Mouse (Mus musculus) heart, adult 2 months (tissue): Measurements from ENCODE around the gene Gpr3. TPM values are rescaled to one million over a fixed set of nuclear protein-coding genes. Genes with fewer than 3 reads are reported as not detected.

Experiments
- DNase-seq, 2 experiments: peaks; one replicate each; pipeline ENCODE4 v3.0.0; 2021
- H3K27ac ChIP-seq: fragments of 200-600 bp; 2 replicates; pipeline ENCODE4 v1.8.1; 2022
- H3K27me3 ChIP-seq: fragments of 200-500 bp; 2 replicates; pipeline ENCODE4 v1.6.1; 2012; ENCODE audit warnings: mild to moderate bottlenecking, low read length, inconsistent platforms, mixed read lengths; ENCODE audit not compliant: control insufficient read depth, insufficient read depth
- H3K36me3 ChIP-seq: fragments of 200-500 bp; 2 replicates; pipeline ENCODE4 v1.6.1; 2012; ENCODE audit warnings: low read length, inconsistent platforms; ENCODE audit not compliant: control insufficient read depth, insufficient read depth
- H3K4me1 ChIP-seq: fragments of 200-500 bp; 2 replicates; pipeline ENCODE4 v1.6.1; 2011; ENCODE audit warnings: low read length; ENCODE audit not compliant: control insufficient read depth, insufficient read depth
- H3K4me3 ChIP-seq: fragments of 200-600 bp; 2 replicates; pipeline ENCODE4 v1.8.1; 2022
- H3K79me2 ChIP-seq: fragments of 200-500 bp; replicated peaks from 2 replicates; pipeline ENCODE4 v1.6.1; 2012; ENCODE audit warnings: mild to moderate bottlenecking, inconsistent platforms, low read length, moderate library complexity, mixed read lengths; ENCODE audit not compliant: control insufficient read depth, insufficient read depth
- H3K9ac ChIP-seq: fragments of 200-500 bp; 2 replicates; pipeline ENCODE4 v1.6.1; 2012; ENCODE audit warnings: low read depth, mild to moderate bottlenecking, control low read depth, inconsistent platforms, low read length, mixed read lengths
- CTCF ChIP-seq: fragments of 200-600 bp; IDR thresholded peaks from 2 replicates; pipeline ENCODE4 v1.8.1; 2022; ENCODE audit warnings: antibody characterized with exemption, mild to moderate bottlenecking, moderate library complexity
- EP300 ChIP-seq: fragments of 200-500 bp; IDR thresholded peaks from 2 replicates; pipeline ENCODE4 v1.6.1; 2011; ENCODE audit warnings: low read depth, low read length, control low read depth; ENCODE audit not compliant: insufficient read depth
- POLR2A ChIP-seq: fragments of 200-500 bp; IDR thresholded peaks from 2 replicates; pipeline ENCODE4 v1.6.1; 2011; ENCODE audit warnings: mild to moderate bottlenecking, low read depth, low read length, control low read depth; ENCODE audit not compliant: insufficient read depth
- WGBS: fragments of 180-500 bp; shearing (Covaris S2); methylation state at CpG from one replicate; pipeline ENCODE4 v1.1.7; 2018; 5-methylcytosine and 5-hydroxymethylcytosine counted together
- intact Hi-C: fragments of 180-260 bp; cut with DNase I; formaldehyde crosslinking; loops from one replicate; pipeline ENCODE4 v1.15.1; 2025
- polyA plus RNA-seq: library from polyadenylated mRNA; depleted of rRNA; stranded (reverse); fragments of >200 nt; gene quantifications from 2 replicates; pipeline ENCODE4 v1.2.3, GENCODE M21; 2012
- total RNA-seq, 2 experiments: library from RNA; stranded (reverse); gene quantifications; 2 replicates each; pipeline ENCODE4 v1.2.3; 2021

Gpr3 gene
- total and polyA plus RNA-seq, 3 experiments = 0.11 to 0.37 TPM; not detected in 1

DNA sequence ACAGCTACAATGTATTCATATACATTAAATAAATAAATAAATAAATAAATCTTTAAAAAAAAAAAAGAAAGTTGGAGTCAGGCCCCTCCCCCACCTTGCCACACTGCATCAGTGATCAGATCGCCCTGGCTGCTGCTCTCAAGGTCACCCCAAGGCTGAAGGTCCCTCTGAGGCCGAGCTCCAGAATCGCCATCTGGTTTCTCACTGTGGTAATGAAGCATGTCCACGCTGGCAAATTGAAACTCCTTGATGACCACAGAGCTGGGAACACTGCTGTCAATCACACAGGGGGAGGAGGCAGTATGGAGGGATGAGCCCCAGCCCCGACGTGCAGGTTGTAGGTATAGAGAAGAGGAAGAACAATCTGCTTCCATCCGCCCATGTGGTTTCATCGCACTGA, 15.3 kb upstream of the Gpr3 start:
- intact Hi-C loops = no loop called here
- Histone ChIP-seq H3K9ac (no peak overlapping the region), H3K27ac (no peak overlapping the region), H3K4me3 (no peak overlapping the region), H3K79me2 (no peaks in the 10 kb centered on the region), H3K36me3 (no peaks in the 10 kb centered on the region), H3K4me1 (no peaks in the 10 kb centered on the region), H3K27me3 (no peaks in the 10 kb centered on the region)
- WGBS = 76% methylated on average over 8 of the region's 8 CpGs
- TF ChIP-seq POLR2A = no peak
- TF ChIP-seq CTCF = no peak
- no peak for TF ChIP-seq EP300
- no peak for DNase-seq

DNA sequence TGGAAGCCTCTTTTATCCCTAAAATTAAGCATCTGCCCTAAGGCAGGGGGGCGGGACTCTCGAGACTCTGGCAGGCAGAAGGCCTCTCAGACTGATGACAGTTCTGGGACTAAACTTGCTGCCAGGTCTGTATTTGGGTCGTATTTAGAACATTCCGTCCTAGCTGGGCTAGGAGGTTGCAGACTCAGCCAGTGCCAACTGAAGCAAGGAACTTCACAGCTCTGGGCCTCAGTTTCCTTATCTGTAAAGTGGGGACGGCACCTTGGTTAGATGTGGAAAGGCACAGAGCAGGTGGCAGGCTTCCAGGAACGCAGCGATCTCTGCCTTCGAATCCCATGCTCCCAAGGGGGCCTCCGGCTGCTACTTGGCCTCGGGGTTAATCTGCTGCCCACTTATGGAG, 13.7 kb upstream of the Gpr3 start:
- H3K4me3 ChIP-seq = no peak overlapping the region
- H3K27me3 ChIP-seq = no peaks in the 10 kb centered on the region
- no peak overlapping the region; the same call in 1 of the 2 replicates for H3K27ac ChIP-seq
- H3K4me1 ChIP-seq = no peaks in the 10 kb centered on the region
- H3K9ac ChIP-seq = no peak overlapping the region
- peak; percentile 49 to 59 for DNase-seq
- intact Hi-C loops = no loop called here
- TF ChIP-seq CTCF = no peak
- peak; percentile 60; the same call in 1 of the 2 replicates for TF ChIP-seq EP300
- no peak for TF ChIP-seq POLR2A
- no peaks in the 10 kb centered on the region for H3K36me3 ChIP-seq
- H3K79me2 ChIP-seq = no peaks in the 10 kb centered on the region
- WGBS = 47% methylated on average over 10 of the region's 10 CpGs

DNA sequence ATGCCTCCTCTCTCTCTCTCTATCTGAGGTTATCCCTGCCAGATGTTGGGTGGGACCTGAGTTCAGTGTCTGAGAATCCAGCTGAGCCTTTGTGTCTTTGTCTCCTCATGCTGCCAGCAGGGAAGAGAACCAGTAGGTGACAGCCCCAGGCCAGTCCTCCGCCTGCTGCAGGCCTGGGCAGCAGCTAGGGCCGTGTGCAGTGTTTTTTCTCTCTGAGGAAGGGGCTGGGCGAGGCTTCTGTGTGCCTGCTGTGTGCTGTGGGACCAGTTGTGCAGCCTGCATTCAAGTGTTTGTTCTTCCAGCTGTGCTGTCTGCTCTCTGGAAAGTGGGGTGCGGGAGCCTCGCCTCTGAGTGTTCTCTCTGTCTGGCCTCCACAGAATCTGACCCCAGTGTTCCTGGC, 11.5 kb upstream of the Gpr3 start:
- TF ChIP-seq CTCF (no peak), POLR2A (no peak), EP300 (no peak)
- 81% methylated on average over 5 of the region's 5 CpGs for WGBS
- Histone ChIP-seq H3K9ac (no peak overlapping the region), H3K36me3 (no peaks in the 10 kb centered on the region), H3K27me3 (no peaks in the 10 kb centered on the region), H3K4me1 (no peaks in the 10 kb centered on the region), H3K79me2 (no peaks in the 10 kb centered on the region), H3K27ac (no peak overlapping the region), H3K4me3 (no peak overlapping the region)
- DNase-seq = no peak
- intact Hi-C loops = no loop called here

DNA sequence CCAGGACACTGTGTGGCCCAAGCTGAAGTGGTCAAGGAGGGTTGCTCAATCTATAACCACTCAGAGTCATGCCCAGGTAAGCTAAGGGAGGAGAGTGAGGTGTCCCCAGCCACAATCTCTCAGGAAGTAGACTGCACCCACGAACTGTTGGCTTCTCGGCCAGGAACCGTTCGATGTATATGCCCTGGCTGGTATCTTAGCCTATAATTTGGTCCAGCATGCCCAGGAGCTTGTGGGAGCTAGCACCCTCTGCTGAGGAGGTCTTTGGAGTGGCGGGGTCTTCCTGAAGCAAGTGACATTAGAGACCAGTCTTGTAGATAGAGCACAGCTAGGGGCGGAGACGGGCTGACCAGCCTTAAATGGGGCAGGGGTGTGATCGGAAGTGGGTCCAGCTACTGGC, 9.4 kb upstream of the Gpr3 start:
- Histone ChIP-seq H3K79me2 (no peaks in the 10 kb centered on the region), H3K9ac (no peak overlapping the region), H3K4me1 (no peaks in the 10 kb centered on the region; the same call in 1 of the 2 replicates), H3K36me3 (no peaks in the 10 kb centered on the region), H3K27me3 (no peaks in the 10 kb centered on the region), H3K4me3 (no peak overlapping the region), H3K27ac (no peak overlapping the region)
- no peak for DNase-seq
- WGBS = 87% methylated on average over 8 of the region's 8 CpGs
- TF ChIP-seq EP300 (no peak), CTCF (no peak), POLR2A (no peak)
- intact Hi-C loops = no loop called here

DNA sequence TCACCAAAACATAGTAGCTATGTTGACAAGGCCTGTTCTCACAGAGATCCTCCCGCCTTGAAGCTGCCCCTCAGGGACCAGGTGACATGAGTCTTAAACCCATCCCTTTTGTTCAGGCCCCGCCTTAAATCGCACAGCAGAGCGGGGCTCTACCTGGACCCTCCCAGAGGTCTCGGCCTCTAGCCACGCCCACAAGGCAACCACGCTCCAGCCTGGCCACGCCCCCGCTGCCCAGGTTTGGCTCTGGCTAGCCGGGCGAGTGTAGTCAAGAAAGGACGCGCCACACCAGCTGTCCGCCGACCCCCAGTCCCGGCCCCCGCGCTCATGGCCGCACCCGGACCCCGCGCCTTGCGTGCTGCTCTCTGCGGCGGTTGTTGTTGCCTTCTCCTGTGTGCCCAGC, 8.3 kb upstream of the Gpr3 start:
- 0 out of 2 replicates have a peak overlapping the region, but pooled peaks have one; percentile 10 for H3K9ac ChIP-seq
- H3K4me1 ChIP-seq = no peaks in the 10 kb centered on the region; the same call in 1 of the 2 replicates
- no peaks in the 10 kb centered on the region for H3K79me2 ChIP-seq
- no peak for DNase-seq
- intact Hi-C loops = no loop called here
- no peaks in the 10 kb centered on the region for H3K27me3 ChIP-seq
- no peaks in the 10 kb centered on the region for H3K36me3 ChIP-seq
- WGBS = 14% methylated on average over 25 of the region's 25 CpGs
- no peak overlapping the region for H3K4me3 ChIP-seq
- no peak for TF ChIP-seq POLR2A
- TF ChIP-seq EP300 = no peak
- no peak for TF ChIP-seq CTCF
- H3K27ac ChIP-seq = no peak overlapping the region

DNA sequence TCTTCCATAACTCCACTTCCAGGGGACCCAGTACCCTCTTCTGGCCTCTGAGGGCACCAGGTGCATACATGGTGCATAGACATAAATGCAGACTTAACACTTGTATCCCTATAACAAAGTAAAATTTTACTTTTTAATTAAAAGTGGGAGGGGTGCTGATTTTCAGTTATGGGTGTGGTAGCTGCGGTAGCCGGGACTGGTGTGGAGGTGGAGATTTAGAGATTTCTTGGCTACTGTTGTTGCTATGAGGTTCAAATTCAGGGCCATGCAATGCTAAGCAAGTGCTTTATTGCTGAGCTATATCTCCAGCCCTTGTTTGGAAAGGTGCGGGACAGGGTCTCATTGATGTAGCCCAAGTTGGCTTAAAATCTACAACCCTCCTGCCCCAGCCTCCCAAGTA, 6.4 kb upstream of the Gpr3 start:
- H3K9ac ChIP-seq = no peak overlapping the region
- DNase-seq = no peak
- H3K4me3 ChIP-seq = no peak overlapping the region
- H3K36me3 ChIP-seq = no peaks in the 10 kb centered on the region
- no peaks in the 10 kb centered on the region for H3K79me2 ChIP-seq
- whole genome bisulfite sequencing = 87% methylated on average over 3 of the region's 3 CpGs
- H3K27ac ChIP-seq = no peak overlapping the region
- no peaks in the 10 kb centered on the region; the same call in 1 of the 2 replicates for H3K4me1 ChIP-seq
- intact Hi-C loops = loop anchor here (5.0 kb wide), 1 partner anchor 271 kb away; no protein-coding TSS in a partner anchor
- TF ChIP-seq CTCF = no peak
- no peak for TF ChIP-seq EP300
- no peak for TF ChIP-seq POLR2A
- H3K27me3 ChIP-seq = no peaks in the 10 kb centered on the region
